Mouse (Mus musculus) testis, postnatal 10 days (tissue): ENCODE results near the gene Keg1.

ENCODE experiments used
- DNase-seq: peaks from one replicate; pipeline ENCODE4 v3.0.0; 2021; ENCODE audit warnings: low spot score

Gene Keg1

DNA sequence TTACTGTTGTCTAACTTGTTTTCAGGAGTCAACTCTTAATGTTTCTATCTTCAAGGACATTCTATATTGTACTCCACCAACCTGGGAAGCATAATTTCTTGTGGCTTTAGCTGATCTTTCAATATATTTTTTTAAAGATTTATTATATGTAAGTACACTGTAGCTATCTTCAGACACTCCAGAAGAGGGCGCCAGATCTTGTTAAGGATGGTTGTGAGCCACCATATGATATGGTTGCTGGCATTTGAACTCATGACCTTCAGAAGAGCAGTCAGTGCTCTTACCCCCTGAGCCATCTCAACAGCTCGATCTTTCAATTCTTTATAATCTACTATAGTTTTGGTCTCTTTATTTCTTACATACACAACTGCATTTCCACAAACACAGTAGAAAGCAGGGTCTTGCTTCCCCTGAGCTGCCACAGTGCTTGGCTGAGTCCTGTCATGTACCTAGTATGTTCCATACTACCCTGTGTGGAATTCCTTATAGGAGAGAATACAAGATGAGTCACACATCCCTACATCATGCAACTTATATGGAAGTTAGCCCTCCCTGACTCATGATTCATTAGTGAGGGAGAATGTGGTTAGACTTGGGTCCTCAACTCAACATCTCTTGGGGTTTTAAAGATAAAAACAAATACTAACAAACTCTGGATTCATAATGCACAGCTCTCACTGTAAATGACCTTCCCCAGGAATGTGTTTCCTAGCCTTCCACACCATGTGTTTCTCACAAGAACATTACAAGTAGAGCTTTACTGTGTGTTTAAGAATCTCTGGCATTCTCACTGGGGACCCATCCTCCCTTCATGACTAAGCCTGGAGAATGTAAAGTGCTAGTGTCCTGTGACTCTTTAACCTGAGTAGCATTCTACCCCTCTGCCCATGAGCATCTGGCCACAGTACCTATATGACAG lies 66.9 kb downstream of the Keg1 start:
- DNase-seq: no peak

DNA sequence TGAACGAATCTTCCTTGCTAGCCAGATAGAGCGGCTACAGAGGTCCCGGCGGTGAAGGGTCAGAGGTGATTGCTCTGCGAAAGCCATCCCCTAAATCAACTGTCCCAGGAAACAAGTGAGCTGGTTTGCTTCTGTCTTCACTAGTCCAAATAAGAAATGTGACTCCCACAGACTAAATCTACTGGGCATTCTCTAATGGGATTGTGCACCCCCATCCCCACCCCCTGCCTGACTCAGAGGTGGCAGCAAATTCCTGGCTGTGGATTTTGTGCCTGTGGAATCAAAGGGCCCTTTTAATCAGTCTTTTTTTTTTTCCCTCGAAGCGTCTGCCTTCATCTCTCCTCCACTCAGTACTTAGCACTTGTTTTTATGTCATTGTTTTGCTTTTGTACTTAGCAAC lies 69.7 kb downstream of the Keg1 start, which contains the start of gene Cntf:
Cntf (minus strand) TSS at position 325 of the 400 bp plus-strand sequence.
- DNase-seq: no peak
